Mouse (Mus musculus) limb, embryonic 14.5 days (tissue): Measurements from ENCODE around the gene Slc9a4. TPM values are rescaled to one million over a fixed set of nuclear protein-coding genes. Genes with fewer than 3 reads are reported as not detected.

Experiments used
- ATAC-seq: fragments of 200-750 bp; cut with Nextera tagmentation; 2 replicates; pipeline ENCODE4 v1.8.0; 2017; ENCODE audit warnings: low read depth, moderate number of reproducible peaks, moderate TSS enrichment; ENCODE audit not compliant: low FRiP score
- DNase-seq: peaks from one replicate; pipeline ENCODE4 v3.0.0-alpha.2; 2015; ENCODE audit warnings: low spot score
- H3K27ac ChIP-seq: fragments of 300-500 bp; sonication (generic); replicated peaks from 2 replicates; pipeline ENCODE4 v1.5.1; 2014; ENCODE audit warnings: low read depth, mild to moderate bottlenecking, low read length, moderate library complexity, mixed read lengths
- H3K27me3 ChIP-seq: fragments of 300-500 bp; sonication (generic); 2 replicates; pipeline ENCODE4 v1.6.1; 2014; ENCODE audit warnings: low read length, mixed read lengths; ENCODE audit not compliant: control insufficient read depth, insufficient read depth
- H3K36me3 ChIP-seq: fragments of 300-500 bp; sonication (generic); 2 replicates; pipeline ENCODE4 v1.6.1; 2014; ENCODE audit warnings: mild to moderate bottlenecking, low read length, moderate library complexity, mixed read lengths; ENCODE audit not compliant: control insufficient read depth, insufficient read depth
- H3K4me1 ChIP-seq: fragments of 300-500 bp; sonication (generic); 2 replicates; pipeline ENCODE4 v1.6.1; 2014; ENCODE audit warnings: antibody characterized with exemption, low read length, mixed read lengths; ENCODE audit not compliant: control insufficient read depth, insufficient read depth
- H3K4me2 ChIP-seq: fragments of 300-500 bp; sonication (generic); replicated peaks from 2 replicates; pipeline ENCODE4 v1.6.1; 2014; ENCODE audit warnings: low read depth, mild to moderate bottlenecking, low read length, moderate library complexity; ENCODE audit not compliant: severe bottlenecking
- H3K4me3 ChIP-seq: fragments of 300-500 bp; sonication (generic); replicated peaks from 2 replicates; pipeline ENCODE4 v1.5.1; 2014; ENCODE audit warnings: low read length
- H3K9ac ChIP-seq: fragments of 300-500 bp; sonication (generic); 2 replicates; pipeline ENCODE4 v1.6.1; 2014; ENCODE audit warnings: mild to moderate bottlenecking, low read depth, low read length, moderate library complexity; ENCODE audit not compliant: severe bottlenecking
- H3K9me3 ChIP-seq: fragments of 300-500 bp; sonication (generic); 2 replicates; pipeline ENCODE4 v1.6.1; 2016; ENCODE audit warnings: low read length; ENCODE audit not compliant: control insufficient read depth
- POLR2A ChIP-seq: fragments of 200-500 bp; IDR thresholded peaks from 2 replicates; pipeline ENCODE4 v1.8.0; 2012; ENCODE audit warnings: inconsistent platforms, mild to moderate bottlenecking, moderate library complexity, borderline replicate concordance; ENCODE audit not compliant: insufficient read depth, insufficient read length; ENCODE audit errors: extremely low read depth
- WGBS: fragments of 180-500 bp; shearing (Covaris S2); extraction: QIAGEN DNeasy Blood & Tissue Kit; methylation state at CpG from one replicate; pipeline ENCODE4 v1.1.7; 2014; 5-methylcytosine and 5-hydroxymethylcytosine counted together
- polyA plus RNA-seq, 2 experiments: library from polyadenylated mRNA; depleted of rRNA in 1 of 2; stranded (reverse) in 1 of 2; unstranded in 1 of 2; fragments of >200 nt; fragmentation: Nextera tagmentation in 1 of 2; extraction: Ambion mirVana in 1 of 2; gene quantifications; 2 replicates each; pipeline versions ENCODE4 v1.2.1 to v1.2.3; 2012 to 2014

Slc9a4 gene
- polyA plus RNA-seq, 2 experiments = 0.04 TPM; not detected in 1

DNA sequence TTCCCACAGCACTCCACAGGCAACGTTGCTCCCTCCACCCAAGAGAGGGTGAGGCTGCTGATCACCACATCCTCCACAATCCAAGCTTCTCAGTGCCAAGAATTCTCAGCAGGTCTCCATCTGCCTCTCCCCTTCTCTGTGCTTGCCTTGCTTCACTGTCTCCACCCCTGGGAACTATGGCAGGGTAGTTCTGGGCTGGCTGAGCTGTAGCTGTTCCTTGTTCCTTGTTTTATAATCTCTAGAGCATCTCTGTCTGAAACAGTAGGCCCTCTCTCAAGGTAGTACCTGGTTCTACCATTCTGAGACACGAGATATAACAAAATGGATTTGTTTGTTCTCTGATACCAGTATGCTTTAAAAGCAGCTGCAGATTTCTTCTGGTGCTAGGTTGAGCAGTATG lies 68.4 kb downstream of the Slc9a4 start:
- ATAC-seq = no peak
- WGBS = 52% methylated on average over 2 of the region's 2 CpGs
- no peak for TF ChIP-seq POLR2A

GRCm38 (mm10) chr1:40650803-40651497 lies 71.1 kb downstream of the Slc9a4 start:
- TF ChIP-seq POLR2A = no peak
- Histone ChIP-seq H3K4me2 (no peak overlapping the region), H3K27ac (no peak overlapping the region), H3K36me3 (no peaks in the 10 kb centered on the region), H3K4me1 (no peaks in the 10 kb centered on the region), H3K4me3 (no peak overlapping the region), H3K27me3 (no peaks in the 10 kb centered on the region), H3K9me3 (no peaks in the 10 kb centered on the region), H3K9ac (no peak overlapping the region)
- DNase-seq (no peak), ATAC-seq (no peak)
- 63% methylated on average over 6 of the region's 6 CpGs for WGBS

More for the DNA sequence above, 68.4 kb downstream of the Slc9a4 start:
- DNase-seq = no peak
- H3K27me3 ChIP-seq = no peaks in the 10 kb centered on the region
- H3K9ac ChIP-seq = no peak overlapping the region
- no peaks in the 10 kb centered on the region for H3K4me1 ChIP-seq
- no peak overlapping the region for H3K27ac ChIP-seq
- H3K4me2 ChIP-seq = no peak overlapping the region
- no peak overlapping the region for H3K4me3 ChIP-seq
- H3K9me3 ChIP-seq = no peaks in the 10 kb centered on the region
- H3K36me3 ChIP-seq = no peaks in the 10 kb centered on the region

GRCm38 (mm10) chr1:40657035-40657434 lies 77.2 kb downstream of the Slc9a4 start:
- 81% methylated on average over 4 of the region's 4 CpGs for WGBS
- ATAC-seq = no peak
- no peak overlapping the region for H3K27ac ChIP-seq

DNA sequence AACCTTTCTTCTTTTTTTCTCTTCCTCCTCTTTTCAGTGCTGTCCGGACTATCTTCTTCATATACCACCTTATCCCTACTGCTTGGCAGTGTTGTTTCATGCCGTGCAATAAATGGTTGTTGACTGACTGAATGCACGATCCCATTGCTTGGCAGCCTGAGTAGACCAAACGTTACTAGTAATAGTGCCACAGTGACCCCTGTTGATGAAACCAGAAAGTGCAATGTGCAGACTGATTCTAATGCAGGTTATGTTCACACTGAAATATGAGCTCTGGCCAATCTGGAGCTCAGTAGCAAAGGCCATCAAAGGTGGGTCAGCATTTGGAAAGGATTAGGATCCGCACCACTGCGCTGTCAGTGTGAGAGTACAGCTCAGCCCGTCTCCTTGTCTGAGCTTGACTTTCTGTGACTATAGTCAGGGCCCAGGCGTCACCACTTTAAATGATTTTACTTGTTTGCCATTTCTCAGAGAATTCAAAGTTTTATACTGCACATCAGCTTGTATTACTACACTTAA lies 78.2 kb downstream of the Slc9a4 start:
- peak; percentile 80 for DNase-seq
- no peak for ATAC-seq

More at GRCm38 (mm10) chr1:40657035-40657434, 77.2 kb downstream of the Slc9a4 start:
- no peak for TF ChIP-seq POLR2A
- H3K9ac ChIP-seq = no peak overlapping the region
- no peak overlapping the region for H3K4me3 ChIP-seq
- no peaks in the 10 kb centered on the region; the same call in 1 of the 2 replicates for H3K4me1 ChIP-seq
- H3K9me3 ChIP-seq = no peaks in the 10 kb centered on the region
- H3K27me3 ChIP-seq = no peaks in the 10 kb centered on the region
- no peaks in the 10 kb centered on the region for H3K36me3 ChIP-seq
- DNase-seq = no peak
- no peak overlapping the region for H3K4me2 ChIP-seq

GRCm38 (mm10) chr1:40659017-40659416 lies 79.1 kb downstream of the Slc9a4 start:
- Histone ChIP-seq H3K27ac (no peak overlapping the region), H3K4me3 (no peak overlapping the region), H3K4me2 (0 out of 2 replicates have a peak overlapping the region, but pooled peaks have one; percentile 7), H3K27me3 (no peaks in the 10 kb centered on the region), H3K4me1 (no peaks in the 10 kb centered on the region; the same call in 1 of the 2 replicates), H3K9me3 (no peaks in the 10 kb centered on the region), H3K9ac (no peak overlapping the region), H3K36me3 (no peaks in the 10 kb centered on the region)
- DNase-seq (no peak), ATAC-seq (no peak)
- 32% methylated on average over 12 of the region's 12 CpGs for WGBS
- no peak for TF ChIP-seq POLR2A

More for the DNA sequence above, 78.2 kb downstream of the Slc9a4 start:
- Histone ChIP-seq H3K27ac (no peak overlapping the region), H3K27me3 (no peaks in the 10 kb centered on the region), H3K4me3 (no peak overlapping the region), H3K9me3 (no peaks in the 10 kb centered on the region), H3K36me3 (no peaks in the 10 kb centered on the region), H3K4me2 (no peak overlapping the region), H3K9ac (no peak overlapping the region), H3K4me1 (no peaks in the 10 kb centered on the region; the same call in 1 of the 2 replicates)
- 34% methylated on average over 8 of the region's 8 CpGs for WGBS
- no peak for TF ChIP-seq POLR2A

GRCm38 (mm10) chr1:40659496-40659895 lies 79.6 kb downstream of the Slc9a4 start:
- WGBS = 55% methylated on average over 9 of the region's 9 CpGs
- no peaks in the 10 kb centered on the region for H3K9me3 ChIP-seq
- H3K36me3 ChIP-seq = no peaks in the 10 kb centered on the region
- no peak overlapping the region for H3K9ac ChIP-seq
- H3K4me3 ChIP-seq = no peak overlapping the region
- ATAC-seq = no peak
- no peak for DNase-seq
- no peak overlapping the region for H3K27ac ChIP-seq
- no peaks in the 10 kb centered on the region for H3K27me3 ChIP-seq
- H3K4me1 ChIP-seq = no peaks in the 10 kb centered on the region; the same call in 1 of the 2 replicates
- H3K4me2 ChIP-seq = no peak overlapping the region
- no peak for TF ChIP-seq POLR2A
